Mouse (Mus musculus) CD4-positive, CD25-positive, alpha-beta regulatory T cell (primary cell): Measurements from ENCODE around the gene Mtch2. TPM values are rescaled to one million over a fixed set of nuclear protein-coding genes. Genes with fewer than 3 reads are reported as not detected.

ENCODE experiments used
- polyA plus RNA-seq: library from polyadenylated mRNA; unstranded; fragments of 100-300 nt; shearing (Covaris generic); gene quantifications from one replicate; pipeline ENCODE4 v1.2.1, GENCODE M21; 2017

The Mtch2 gene
- polyA plus RNA-seq, result 138 TPM

DNA sequence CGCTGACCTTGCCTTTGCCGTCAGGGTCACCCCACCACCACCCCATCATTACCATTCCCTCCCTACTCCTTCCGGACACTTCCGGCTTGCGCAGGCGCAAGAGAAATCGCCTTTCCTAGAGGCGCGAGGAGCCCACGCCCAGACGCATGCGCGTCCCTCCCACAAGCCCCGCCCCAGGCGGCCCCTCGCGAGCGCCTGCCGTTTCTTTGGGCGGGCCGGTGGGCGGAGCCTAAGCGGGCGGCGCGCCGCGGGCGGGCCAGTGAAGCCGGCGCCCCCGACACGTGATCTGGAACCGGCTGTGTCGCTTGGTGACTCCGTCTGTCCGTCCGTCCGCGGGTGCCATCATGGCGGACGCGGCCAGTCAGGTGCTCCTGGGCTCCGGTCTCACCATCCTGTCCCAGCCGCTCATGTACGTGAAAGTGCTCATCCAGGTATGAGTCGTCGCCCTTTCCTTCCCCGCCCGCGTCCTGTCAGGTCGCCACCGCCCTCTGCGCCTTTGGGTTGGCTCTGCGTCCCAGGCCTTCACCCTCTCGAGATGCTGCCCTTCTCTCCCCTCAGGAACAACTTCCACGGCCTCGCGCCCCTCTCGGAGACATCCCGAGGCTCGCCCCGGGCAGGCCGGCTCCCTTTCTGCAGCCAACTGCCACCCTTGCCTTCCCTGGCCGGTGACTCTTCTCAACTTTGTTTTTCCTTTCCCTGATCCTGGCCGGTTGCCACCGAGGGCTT is at the start of gene Mtch2:
Gene Mtch2 (plus strand): TSS at position 201 of the 726 bp plus-strand sequence.

DNA sequence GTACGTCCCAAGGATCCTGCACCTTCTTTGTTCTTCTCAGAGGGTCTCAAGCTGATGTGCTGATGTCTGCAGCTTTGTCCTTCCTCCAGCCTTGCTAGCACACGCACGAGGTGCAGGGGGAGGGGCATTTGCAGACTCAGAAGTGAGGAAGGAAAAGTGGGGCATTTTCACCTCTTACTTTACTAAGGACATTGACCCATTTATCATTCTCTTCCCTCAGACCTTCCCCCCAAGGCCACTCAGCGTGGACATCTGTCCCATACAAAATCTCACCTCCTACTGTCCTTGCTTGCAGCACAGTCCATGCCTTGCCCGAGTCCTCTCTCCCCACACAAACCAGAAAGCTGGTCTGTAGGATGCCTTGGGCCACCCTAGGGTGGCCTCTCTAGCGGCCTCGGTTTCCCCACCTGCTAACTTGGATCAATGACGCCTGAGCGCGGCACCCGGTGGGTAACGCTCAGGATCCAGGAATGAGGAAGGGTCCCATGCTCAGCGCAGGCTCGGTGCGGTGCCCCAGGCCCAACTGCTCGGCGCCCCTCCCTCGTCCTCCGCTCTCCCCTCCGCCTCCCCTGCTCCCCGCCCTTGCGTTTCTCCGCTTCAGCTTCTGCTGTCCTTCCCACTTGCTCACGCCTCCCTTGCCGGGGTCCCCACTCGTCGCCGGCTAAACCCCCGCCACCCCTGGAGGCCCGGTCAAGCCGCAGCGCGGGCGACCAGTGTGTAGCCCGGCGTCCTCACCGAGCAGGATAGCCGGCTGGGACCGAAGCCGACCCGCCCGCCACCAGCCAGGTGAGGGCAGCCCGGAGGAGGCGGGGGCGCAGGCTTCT is 38.5 kb downstream of the Mtch2 start, which contains the start of gene C1qtnf4:
Gene C1qtnf4 (plus strand): TSS at position 643 of the 824 bp plus-strand sequence.

DNA sequence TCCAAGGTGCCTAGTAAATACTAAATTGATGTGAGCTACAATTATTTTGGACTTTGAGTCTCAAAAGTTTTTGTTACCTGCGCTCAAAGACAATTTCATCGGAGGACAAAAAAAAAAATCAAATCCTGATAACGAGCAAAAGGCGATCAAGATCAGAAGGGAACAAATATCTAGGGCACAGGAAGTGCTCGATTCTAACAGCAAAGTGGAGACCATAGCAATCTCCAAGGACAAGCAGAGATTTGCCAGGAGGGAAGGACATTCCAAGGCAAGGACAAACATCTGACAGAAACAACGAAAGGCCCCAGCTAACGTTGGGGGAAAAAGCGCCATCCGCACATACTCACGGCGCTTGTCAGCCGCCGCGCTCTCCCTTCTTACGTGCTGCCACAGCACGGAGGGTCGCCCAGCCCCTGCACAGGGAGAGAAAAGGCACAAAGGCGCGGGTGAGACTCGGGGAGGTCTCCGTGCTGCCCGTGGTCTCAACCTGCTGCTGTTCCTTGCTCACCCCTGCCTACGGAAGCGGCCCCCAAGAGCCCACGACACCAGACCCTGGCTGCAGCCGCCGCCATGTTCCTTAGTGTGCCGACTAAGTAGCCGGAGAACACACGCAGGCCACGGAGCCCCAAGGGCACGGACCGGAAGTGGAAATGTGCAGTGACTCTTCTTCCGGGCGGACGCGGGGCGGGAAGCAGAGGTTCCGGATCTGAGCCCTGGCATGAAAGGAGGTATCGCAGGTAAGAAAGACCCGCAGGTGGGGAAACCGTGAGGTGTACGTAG is 57.3 kb downstream of the Mtch2 start, which contains the start of the genes Kbtbd4 and Ndufs3:
Gene Kbtbd4 (plus strand): TSS at position 665 of the 780 bp plus-strand sequence.
Gene Ndufs3 (minus strand): TSS at position 752 of the 780 bp plus-strand sequence.

Other genes starting within 250 kb of the Mtch2 start
- gene Nup160, start 169.9 kb upstream of the Mtch2 start, polyA plus RNA-seq, result 51.8 TPM
- gene Fnbp4, start 101.8 kb upstream of the Mtch2 start, polyA plus RNA-seq, result 198 TPM
- not detected for gene Agbl2, start 64.4 kb upstream of the Mtch2 start, polyA plus RNA-seq
- gene C1qtnf4, start 38.7 kb downstream of the Mtch2 start, polyA plus RNA-seq, result 3.0 TPM
- 41.9 TPM for gene Kbtbd4, start 57.6 kb downstream of the Mtch2 start, polyA plus RNA-seq
- gene Ndufs3, start 57.7 kb downstream of the Mtch2 start, polyA plus RNA-seq, result 163 TPM
- 115 TPM for gene Celf1, start 93.2 kb downstream of the Mtch2 start, polyA plus RNA-seq
- gene Rapsn, start 188.5 kb downstream of the Mtch2 start, polyA plus RNA-seq, result 4.2 TPM
- 282 TPM for gene Psmc3, start 206.9 kb downstream of the Mtch2 start, polyA plus RNA-seq
- 39.2 TPM for gene Slc39a13, start 223.3 kb downstream of the Mtch2 start, polyA plus RNA-seq
- 1.4 TPM for gene Spi1, start 235.2 kb downstream of the Mtch2 start, polyA plus RNA-seq